Mouse (Mus musculus): ENCODE data around the gene Mapk9.
A peak's percentile ranks its signal among the peaks of the same experiment; 100 is the strongest.

The Mapk9 gene

DNA sequence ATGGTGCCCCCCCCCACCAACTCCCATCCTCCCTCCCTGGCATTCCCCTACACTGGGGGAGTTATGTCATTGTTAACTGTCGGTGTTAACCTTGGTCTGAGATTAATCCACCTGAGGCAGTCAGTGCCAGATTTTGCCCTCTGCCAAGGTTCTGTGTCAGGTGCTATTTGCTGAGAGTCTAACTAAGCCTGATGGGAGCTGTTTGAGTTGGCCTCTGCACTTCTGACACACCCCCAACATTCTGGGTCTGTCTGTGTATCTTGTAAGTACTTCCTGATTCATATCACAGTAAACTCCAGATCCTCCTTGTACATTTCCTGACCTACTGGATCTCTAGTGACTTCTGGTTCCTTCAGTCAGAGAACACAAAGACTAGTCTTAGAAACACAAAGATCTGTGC, 5.9 kb upstream of the Mapk9 start:
- no peak for DNase-seq (ENCODE audit: low read depth)

DNA sequence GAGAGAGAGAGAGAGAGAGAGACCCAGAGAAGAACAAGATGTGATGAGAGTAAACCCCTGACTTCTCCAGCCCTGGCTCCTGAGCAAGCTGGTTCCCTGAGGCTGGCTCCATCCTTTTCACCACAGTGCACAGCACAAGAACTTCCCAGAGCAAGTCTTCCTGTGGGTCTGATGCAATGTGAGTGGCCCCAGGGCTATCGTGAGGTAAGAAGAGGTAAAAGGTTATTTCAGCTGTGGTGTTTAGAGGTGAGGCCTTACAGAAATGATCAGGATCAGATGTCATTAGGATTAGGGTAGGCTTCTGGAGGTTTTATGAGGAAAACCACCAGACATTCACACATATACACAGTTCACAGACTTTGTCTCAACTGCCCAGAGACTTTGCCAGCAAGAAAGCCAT, 4.7 kb upstream of the Mapk9 start:
- DNase-seq (ENCODE audit: low read depth): no peak

DNA sequence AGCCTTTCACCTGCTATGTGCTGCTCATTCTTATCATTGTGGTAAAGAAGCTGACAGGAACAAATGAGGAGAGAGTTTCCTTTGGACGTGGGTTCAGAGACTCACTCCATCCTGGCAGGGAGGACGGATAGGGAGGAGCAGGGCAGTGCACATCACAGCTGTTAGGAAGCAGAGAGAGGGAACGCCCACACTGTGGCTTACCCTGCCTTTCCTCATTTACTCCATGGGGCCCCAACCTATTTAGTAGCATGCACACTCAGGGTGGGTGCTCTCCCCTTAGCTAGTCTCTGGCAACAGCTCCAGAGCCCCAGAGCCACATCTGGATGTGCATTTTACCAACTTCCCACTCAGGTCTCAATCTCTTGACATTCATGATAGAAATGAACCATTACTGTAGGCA, 3.8 kb upstream of the Mapk9 start:
- DNase-seq (ENCODE audit: low read depth): no peak

DNA sequence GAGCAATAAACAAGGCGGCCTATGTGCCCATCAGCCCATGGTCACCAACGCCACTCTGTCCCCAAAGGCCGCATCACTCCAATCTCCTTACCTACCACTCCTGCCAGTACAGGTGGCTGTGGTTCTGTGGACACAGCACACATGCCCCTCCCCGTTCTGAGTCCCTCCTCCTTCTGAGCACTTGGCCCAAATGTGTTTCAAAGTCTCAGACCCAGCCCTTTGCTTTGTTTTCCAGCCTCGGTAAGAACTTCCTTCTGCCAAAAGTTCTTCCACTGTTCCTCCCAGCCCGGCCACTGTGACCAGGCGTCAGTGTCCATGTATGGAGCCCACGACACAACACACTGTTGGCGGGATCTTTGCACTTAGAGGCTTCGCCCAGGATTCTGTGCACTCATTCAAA, 2.2 kb upstream of the Mapk9 start:
- DNase-seq (ENCODE audit: low read depth): no peak

DNA sequence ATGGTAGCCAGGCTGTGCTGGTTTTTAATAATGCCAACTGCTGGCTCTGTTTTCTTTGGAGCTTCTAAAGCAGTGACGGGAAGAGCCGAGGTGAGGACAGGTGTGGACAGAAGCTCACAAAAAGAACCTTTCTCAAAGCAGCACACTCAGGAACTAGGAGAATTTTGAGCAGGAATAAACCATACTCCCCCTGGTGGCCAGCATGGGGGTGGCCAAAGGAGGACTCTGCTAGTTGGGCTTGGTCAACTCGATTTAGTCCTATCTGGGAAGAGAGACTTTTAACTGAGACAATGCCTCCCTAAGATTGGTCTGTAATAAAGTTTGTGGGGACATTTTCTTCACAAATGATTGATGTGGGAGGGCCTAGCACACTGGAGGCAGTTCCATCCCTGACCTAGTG, 1.6 kb upstream of the Mapk9 start:
- peak; percentile 85 for DNase-seq (ENCODE audit: low read depth)

DNA sequence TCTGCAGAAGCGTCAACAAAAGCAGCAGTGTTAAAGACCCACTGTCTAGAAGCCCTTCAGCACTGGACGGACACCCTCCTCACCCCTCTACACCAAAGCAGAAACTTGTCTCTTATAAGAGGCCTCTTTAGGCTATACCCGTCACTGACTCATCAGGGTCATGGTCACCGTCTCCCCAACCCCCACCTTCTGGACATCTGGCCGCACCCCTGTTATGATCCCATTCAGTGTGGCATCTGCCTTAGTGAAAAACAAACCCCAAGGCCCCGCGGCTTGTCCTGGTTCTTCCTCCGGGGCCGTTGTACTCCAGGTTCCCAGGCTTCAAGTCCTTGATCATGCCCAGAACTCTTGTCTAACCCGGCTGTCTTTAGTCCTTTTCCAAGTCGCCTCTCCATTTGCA, 593 bp upstream of the Mapk9 start:
- DNase-seq (ENCODE audit: low read depth): no peak

DNA sequence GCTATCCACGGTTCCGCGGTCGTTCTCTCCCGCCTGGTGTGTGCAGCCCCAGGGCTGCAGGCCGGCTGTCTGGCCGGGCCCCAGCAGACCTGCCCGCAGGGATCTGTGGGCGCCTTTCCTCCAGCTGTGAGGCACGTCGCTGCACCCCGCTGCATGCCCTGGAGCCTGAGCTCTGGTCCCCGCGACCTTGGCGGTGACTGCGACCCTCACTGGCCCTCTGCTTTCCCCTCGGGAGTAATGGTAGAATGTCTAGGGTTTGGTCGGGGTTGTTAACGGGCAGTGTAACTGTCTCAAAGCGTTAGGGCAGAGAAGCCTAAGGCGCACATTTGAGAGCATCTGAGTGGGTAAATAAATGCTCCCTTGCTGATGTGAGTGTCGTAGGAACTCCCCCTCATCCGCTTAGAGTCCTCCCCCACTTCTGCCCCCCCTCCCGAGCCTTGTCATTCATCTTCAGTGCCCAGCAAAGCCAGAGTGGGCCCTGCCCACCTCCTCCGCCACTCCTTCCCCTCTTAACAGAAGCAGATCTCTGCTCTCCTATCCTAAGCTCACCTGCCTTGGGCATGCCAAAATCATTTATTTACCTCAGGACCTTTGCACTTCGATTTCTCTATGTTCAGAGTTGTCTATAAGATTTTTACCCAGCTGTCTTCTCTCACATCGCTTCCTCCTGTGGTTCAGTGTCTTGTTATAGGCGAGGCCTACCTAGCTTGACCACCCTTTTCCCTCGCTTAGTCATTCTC, 690 bp downstream of the Mapk9 start:
- peak; percentile 61 for DNase-seq (ENCODE audit: low read depth)

DNA sequence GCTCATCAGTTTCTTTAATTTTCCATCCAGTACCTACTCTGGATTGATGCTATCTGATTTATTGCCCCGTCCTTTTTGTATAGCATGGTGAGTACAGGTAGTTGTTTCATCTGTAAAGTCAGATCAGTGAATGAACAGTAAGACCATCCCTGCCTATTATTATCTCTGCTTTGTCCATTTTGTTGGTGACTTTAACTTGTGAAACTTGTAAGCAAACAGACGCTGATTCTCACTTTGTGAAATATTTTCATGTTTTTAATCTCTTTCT, 1.2 kb downstream of the Mapk9 start:
- no peak for DNase-seq (ENCODE audit: low read depth)

DNA sequence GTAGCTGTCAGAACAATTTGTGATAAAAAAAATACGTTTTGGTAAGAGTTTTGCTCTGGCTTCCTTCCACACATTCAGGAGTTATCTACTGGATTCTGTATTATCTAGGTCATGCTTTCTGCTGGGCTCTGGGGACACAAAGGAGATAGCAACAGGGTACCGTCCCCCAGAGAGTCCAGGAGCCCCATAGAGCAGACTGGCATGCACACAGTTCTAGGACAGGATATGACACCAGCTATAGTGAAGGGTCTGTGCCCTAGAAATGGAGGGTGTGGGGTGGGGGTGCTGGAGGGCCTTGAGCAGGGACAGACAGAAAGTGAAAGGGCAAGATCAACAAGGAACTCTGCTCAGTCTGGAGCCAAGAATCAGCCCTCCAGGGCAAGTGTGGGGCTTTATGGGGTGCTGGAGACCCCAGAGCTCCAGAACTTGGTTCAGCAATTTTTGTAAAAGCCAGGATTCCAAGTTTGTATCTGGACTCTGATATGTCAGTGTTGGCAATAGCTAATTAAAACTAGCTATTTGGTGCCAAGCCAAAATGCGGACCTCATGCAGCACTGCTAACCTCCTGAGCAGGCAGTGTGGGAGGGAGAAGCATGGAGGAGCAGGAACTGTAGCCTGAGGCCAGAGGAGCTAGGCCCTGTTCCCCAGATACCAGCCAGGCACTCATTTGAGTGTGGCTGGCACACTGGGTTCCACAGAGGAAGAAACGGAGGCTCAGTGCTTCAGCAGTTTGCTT, 1.7 kb downstream of the Mapk9 start:
- DNase-seq (ENCODE audit: low read depth): no peak

DNA sequence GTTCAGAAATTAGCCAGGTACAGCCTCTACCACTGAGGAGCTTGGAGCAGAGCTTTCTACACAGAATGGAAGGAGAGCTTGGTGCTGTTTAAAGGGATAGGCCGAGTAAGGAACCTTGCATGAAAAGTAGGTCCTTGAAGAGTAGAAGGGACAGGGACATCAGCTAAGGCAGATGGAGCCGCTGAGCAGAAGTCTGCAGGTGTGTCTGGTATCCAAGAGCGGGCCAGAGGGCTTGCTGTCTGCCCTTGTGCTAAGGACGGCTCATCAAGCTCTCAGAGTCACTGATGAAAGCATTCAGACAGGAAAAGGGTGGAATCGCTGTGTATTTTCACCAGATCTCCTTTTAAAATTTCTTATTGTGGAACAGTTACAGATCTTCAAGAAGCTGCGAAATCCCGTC, 3.8 kb downstream of the Mapk9 start:
- DNase-seq (ENCODE audit: low read depth): no peak

DNA sequence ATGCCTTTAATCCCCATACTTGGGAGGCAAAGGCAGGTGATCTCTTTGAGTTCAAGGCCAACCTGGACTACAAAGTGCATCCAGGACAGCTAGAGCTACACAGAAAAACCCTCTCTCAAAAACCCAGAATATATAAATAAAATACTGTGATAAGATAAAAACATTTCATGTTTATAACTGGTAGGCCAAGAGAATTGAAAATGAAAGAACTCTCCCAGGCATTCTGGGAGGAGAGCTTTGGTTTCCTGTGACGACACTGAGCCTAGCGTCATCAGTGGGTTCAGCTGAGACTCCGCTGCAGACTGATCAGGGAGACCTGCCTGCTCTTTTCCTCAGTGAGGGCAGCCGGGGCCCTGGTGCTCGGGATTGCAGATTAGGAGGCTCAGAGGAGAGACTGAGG, 8.6 kb downstream of the Mapk9 start:
- no peak for DNase-seq (ENCODE audit: low read depth)

DNA sequence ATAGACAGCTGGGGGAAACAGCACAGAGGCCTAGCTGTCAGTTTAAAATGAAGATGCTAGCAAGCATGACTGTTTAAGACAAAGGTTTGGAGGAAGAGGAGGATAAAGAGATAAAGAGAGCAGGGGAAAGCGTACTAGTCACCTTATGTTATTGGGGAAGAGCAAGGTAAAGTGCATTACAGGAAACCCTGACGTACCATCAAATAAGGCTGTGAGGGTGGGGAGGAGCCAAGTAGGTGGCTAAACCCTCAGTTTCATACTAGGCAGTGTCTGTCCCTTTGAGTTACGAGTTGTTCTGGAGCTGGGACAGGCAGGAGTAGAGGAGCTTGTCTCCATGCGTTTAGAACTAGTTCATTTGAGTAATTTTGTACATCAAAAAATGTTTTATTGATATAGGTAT, 14.6 kb downstream of the Mapk9 start:
- DNase-seq (ENCODE audit: low read depth): no peak

DNA sequence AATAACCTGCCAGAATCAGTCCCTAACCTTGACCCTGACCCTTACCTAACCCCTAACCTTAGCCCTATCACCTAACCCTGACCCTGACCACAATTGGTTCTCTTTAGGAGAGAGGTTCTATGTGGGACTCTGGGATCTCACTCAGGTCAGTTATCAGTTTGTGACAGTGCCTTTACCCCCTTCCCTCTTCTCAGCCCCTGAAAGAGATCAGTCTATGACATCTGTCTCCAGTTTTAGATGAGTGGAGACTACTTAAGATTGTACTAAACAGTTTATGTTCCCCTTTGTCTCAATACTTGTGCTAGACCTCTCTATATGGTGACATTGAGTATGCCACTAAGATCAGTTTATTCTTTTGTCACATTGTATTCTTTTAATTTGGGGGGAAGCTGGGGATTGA, 17.4 kb downstream of the Mapk9 start:
- DNase-seq (ENCODE audit: low read depth): no peak

DNA sequence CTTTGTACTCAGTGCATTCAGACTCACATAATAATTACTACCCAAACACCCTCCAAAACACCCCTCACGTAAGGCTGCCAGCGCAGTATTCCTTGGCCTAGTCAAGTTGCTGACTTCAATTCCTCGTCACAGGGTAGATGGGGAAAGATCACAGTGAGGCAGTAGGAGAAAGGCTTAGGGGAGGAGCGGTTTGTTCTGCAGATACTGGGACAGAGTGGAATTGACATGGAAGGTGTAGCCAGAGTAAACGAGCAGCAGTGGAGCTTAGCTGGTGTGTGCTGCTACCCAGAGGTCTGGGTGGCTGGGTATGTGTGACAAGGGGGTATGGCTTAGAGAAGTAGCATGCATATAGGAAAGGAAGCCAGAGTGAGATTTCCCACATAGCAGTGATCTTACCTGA, 20.8 kb downstream of the Mapk9 start:
- DNase-seq (ENCODE audit: low read depth): no peak

DNA sequence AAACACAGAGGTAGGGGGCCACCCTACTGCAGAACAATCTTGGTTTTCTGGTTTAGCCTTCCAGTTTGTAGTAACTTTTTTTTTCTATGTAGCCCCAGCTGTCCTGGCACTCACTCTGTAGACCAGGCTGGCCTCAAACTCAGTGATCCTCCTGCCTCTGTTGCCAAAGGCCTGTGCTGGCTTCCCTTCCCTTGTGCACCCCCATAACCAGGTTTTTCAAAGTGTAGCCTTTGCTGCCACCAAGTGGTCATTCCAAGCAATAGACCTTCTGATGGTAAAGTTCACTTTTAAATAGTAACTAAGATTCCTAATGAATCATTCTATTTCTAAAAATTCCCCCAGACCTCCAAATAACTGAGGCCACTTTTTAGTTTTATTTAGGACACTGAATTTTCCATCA, 23.2 kb downstream of the Mapk9 start:
- DNase-seq (ENCODE audit: low read depth): peak; percentile 83

DNA sequence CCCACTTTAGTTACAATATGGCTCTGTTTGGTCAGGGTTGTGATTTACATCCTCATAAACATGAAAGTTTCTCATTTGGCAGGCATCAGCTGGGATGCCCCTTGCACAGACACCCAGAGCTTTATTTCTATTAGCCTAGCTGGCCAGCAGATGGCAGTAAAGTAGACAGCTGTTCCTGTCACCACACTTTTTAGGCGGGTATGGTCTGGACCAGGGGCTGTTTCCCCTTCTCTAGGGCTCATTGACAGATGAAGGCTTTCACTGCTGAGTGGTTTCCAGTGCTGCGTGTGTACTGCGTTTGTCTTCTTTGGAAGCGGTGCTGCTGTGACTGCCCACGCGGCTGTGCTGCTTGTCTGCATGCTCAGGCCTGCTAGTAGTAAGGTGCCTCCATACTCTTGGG, 25.4 kb downstream of the Mapk9 start:
- peak; percentile 68 for DNase-seq (ENCODE audit: low read depth)

DNA sequence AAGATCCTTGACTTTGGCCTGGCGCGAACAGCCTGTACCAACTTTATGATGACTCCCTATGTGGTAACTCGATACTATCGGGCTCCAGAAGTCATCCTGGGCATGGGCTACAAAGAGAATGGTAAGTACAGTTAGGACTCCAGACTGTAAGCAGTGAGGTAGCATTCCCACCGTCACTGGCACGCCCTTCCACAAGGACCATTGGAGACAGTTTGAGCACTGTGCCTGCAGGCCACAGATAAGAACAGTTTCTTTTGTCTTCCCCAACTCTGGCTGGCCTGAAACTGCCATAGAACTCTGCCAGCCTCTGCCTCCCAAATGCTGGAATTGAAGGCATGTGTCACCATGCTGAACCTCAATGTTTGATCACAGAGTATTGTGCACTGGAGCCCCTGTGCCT, 26.2 kb downstream of the Mapk9 start:
- no peak for DNase-seq (ENCODE audit: low read depth)

DNA sequence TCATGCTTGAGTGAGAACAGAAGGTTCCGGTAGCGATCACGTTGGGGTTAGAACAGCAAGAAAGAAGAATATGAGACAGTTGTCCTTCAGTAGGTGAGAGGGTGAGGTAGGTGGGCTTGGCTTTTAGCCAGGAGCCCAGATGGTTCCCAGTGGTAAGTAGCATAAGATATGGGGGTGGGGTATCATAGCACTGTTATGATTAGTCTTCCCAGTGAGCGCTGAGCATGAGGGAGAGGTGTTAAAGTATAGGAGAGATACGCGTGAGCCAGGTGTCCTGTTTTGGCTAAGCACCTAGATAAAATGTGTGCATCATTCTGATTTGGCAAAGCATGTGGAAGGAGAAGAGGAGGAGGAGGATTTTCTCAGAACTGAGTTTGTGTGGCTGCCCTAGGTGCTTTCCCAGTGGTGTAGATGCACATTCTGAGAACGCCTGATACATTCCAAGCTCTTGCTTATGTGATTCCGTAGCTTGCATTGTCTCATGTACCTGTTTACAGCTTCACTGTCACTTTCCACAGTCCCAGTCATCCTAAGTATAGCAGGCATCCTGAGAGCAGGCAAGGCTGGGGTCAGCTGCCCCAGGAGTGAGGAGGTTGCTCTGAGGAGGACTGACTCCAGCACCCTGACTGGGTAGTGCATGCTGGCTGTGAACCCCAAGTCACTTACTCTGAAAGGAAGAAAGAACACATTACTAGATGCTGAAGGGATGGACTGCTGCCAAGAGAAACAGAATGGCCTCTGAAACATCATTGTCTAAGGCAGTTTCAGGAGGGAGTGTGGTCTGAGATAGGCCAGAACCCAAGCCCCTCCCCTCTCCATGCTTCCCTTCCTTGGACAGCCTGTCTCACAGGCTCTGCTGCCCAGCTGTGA, 30.6 kb downstream of the Mapk9 start:
- peak; percentile 70 for DNase-seq (ENCODE audit: low read depth)

DNA sequence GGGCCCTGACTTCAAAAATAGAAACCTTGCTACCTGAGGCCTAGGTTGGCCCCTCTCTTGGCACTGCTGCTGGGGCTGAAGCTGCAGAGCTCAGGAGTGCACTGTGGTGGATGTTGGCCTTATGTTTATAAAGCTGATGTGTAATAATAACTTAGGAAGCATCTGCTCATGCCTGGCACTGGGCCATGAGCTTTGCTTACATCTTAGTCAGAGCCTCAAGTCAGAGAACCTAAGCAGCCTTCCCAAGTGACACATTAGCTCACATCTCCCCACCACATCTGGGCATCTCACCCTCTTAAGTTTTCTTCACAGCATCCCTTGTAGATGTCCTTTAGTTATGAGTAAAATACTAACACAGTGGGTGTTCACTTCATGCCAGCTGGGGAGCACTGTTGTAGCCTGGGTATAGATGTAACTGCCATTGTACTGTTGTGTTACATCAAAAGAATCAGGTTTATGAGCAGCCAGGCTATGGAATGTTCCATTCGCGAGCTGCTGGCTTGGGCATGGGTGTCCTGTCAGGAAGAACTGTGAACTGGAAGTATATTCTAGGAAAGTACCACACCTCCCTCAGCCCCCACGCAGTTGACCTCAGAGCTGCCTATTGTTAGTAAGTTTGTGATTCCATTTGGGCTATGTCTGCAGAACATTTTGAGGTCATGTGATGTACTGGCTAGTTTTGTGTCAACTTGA, 33.5 kb downstream of the Mapk9 start:
- DNase-seq (ENCODE audit: low read depth): peak; percentile 89

DNA sequence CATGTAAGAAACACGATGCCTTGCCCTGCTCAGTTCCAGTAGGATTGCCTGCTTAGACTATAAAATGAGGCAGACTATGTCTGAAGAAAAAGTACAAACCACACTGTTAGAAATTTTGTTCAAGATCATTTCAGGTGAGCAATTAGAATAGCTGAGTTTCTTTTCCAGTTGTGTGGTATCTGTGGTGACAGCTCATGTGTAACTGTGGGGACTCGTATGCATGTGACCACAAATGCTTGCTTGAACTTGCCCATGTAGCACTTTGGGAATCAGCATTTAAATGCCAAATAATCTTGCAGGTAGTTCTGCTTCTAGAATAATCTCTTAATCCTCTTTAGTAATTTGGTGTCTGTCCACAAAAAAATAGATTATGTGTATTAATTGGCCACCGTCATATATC, 36.8 kb downstream of the Mapk9 start:
- DNase-seq (ENCODE audit: low read depth): no peak

DNA sequence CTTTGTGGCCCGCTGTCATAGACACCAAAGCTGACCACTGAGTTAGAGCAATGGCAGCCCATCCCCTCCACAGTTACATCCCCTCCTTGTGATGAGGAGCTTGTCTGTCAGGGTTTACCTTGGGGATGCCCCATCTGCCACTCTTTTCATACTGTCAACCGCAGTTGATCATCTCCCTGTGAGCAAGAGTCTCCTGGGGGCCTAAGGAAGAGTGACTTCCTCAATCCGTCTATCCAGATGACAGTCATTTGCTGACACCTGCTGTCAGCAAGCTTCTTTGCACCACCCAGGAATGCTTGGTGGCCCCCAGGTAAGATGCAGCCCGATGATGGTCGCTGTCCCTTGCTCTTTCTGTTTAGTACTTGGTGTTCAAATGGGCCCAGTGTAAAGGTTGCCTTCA, 41.9 kb downstream of the Mapk9 start:
- DNase-seq (ENCODE audit: low read depth): no peak

DNA sequence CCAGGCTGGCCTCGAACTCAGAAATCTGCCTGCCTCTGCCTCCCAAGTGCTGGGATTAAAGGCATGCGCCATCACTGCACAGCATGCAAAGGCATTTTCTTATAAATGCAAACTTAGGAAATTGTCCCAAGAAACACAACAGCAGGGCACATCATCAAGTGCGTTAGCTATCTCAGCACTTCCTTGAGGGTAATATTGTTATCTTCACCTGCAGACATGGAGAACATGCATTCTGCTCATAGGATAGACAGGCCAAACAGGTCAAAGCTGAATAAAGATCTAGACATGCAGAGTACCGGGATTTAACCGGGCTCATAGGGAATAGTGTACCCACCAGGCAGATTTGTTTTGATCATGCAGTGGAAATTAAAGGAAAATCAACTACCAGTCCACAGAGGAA, 45.4 kb downstream of the Mapk9 start:
- no peak for DNase-seq (ENCODE audit: low read depth)

DNA sequence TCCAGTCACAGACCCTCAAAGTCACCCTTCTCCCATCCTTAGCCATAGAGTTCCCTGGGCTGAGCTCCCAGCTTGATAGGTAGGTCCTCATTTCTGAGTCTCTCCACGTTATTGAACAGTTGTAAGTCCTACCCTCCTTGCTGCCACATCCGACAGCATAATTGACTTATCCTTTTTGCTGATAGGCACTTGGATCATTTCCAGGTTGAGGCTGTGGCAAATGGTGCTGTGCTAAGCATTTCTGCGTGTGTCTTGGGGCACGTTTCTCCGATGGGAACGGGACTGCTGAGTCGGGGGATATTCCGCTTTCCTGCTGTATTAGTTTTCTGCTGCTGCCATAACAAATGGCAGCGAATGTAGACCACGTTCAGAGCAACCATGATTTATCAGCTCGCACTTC, 47.3 kb downstream of the Mapk9 start:
- DNase-seq (ENCODE audit: low read depth): no peak

All from NIH3T3 (cell line).